Mouse (Mus musculus) midbrain, embryonic 11.5 days (tissue): Measurements from ENCODE around the gene Gfm2. TPM values are rescaled to one million over a fixed set of nuclear protein-coding genes. Genes with fewer than 3 reads are reported as not detected.
A peak's percentile ranks its signal among the peaks of the same experiment; 100 is the strongest.
"Not testable (repeated sequence)": the region's sequence is repeated elsewhere in the genome, so short reads cannot be mapped to it uniquely, and the experiment has no call there.

Experiments
- ATAC-seq: fragments of 200-750 bp; cut with Nextera tagmentation; 2 replicates; pipeline ENCODE4 v1.8.0; 2017; ENCODE audit warnings: moderate TSS enrichment, moderate library complexity; ENCODE audit not compliant: low FRiP score
- DNase-seq: peaks from one replicate; pipeline ENCODE4 v3.0.0; 2015; ENCODE audit warnings: low spot score; ENCODE audit errors: missing footprints
- H3K27ac ChIP-seq: fragments of 300-500 bp; sonication (generic); 2 replicates; pipeline ENCODE4 v1.5.1; 2014; ENCODE audit warnings: low read depth, low read length
- H3K27me3 ChIP-seq: fragments of 300-500 bp; sonication (generic); 2 replicates; pipeline ENCODE4 v1.6.1; 2014; ENCODE audit warnings: mild to moderate bottlenecking, low read length, moderate library complexity, mixed read lengths; ENCODE audit not compliant: control insufficient read depth, insufficient read depth
- H3K36me3 ChIP-seq: fragments of 300-500 bp; sonication (generic); 2 replicates; pipeline ENCODE4 v1.6.1; 2014; ENCODE audit warnings: mild to moderate bottlenecking, low read length, moderate library complexity, mixed read lengths; ENCODE audit not compliant: control insufficient read depth, insufficient read depth
- H3K4me1 ChIP-seq: fragments of 300-500 bp; sonication (generic); 2 replicates; pipeline ENCODE4 v1.6.1; 2014; ENCODE audit warnings: low read length; ENCODE audit not compliant: control insufficient read depth, insufficient read depth
- H3K4me2 ChIP-seq: fragments of 300-500 bp; sonication (generic); 2 replicates; pipeline ENCODE4 v1.6.1; 2014; ENCODE audit warnings: mild to moderate bottlenecking, moderate library complexity
- H3K4me3 ChIP-seq: fragments of 300-500 bp; sonication (generic); 2 replicates; pipeline ENCODE4 v1.5.1; 2014; ENCODE audit warnings: low read depth, low read length
- H3K9ac ChIP-seq: fragments of 300-500 bp; sonication (generic); 2 replicates; pipeline ENCODE4 v1.6.1; 2014; ENCODE audit warnings: low read length
- H3K9me3 ChIP-seq: fragments of 300-500 bp; sonication (generic); 2 replicates; pipeline ENCODE4 v1.6.1; 2016; ENCODE audit warnings: low read length; ENCODE audit not compliant: control insufficient read depth
- WGBS: fragments of 180-500 bp; shearing (Covaris S2); extraction: QIAGEN DNeasy Blood & Tissue Kit; methylation state at CpG from one replicate; pipeline ENCODE4 v1.1.7; 2014; 5-methylcytosine and 5-hydroxymethylcytosine counted together
- polyA plus RNA-seq: library from polyadenylated mRNA; unstranded; fragments of >200 nt; fragmentation: Nextera tagmentation; extraction: Ambion mirVana; gene quantifications from 2 replicates; pipeline ENCODE4 v1.2.1, GENCODE M21; 2014

Gene Gfm2
- polyA plus RNA-seq, 1 experiment from 2014 or later, result 36.6 TPM

- not testable (repeated sequence) for ATAC-seq, H3K27ac ChIP-seq, H3K4me1 ChIP-seq, DNase-seq, H3K36me3 ChIP-seq, H3K4me2 ChIP-seq, H3K9ac ChIP-seq, H3K27me3 ChIP-seq, H3K4me3 ChIP-seq, H3K9me3 ChIP-seq
- WGBS, result no CpG with 5 or more reads among the region's 2 CpGs
Observed at GRCm38 (mm10) chr13:97130413-97130812, 7.3 kb upstream of the Gfm2 start.

GRCm38 (mm10) chr13:97138404-97138931 lies 731 bp downstream of the Gfm2 start:
- Histone ChIP-seq H3K9ac (peak overlapping the region; percentile 79), H3K4me3 (peak overlapping the region; percentile 82), H3K27ac (peak overlapping the region; percentile 71; the same call in 1 of the 2 replicates), H3K4me2 (peak overlapping the region; percentile 51)
- not testable (repeated sequence) for H3K9me3 ChIP-seq, H3K4me1 ChIP-seq, H3K27me3 ChIP-seq, ATAC-seq, H3K36me3 ChIP-seq
- DNase-seq, result peak; percentile 59
- 37% methylated on average over 8 of the region's 8 CpGs for WGBS

GRCm38 (mm10) chr13:97142321-97142720 lies 4.6 kb downstream of the Gfm2 start:
- Histone ChIP-seq H3K4me3 (no peak overlapping the region), H3K27me3 (no peaks in the 10 kb centered on the region), H3K9me3 (no peaks in the 10 kb centered on the region), H3K4me1 (0 out of 2 replicates have a peak, but pooled peaks cover 4% of the 10 kb centered on the region), H3K27ac (no peak overlapping the region), H3K4me2 (no peak overlapping the region), H3K9ac (no peak overlapping the region), H3K36me3 (peaks cover 6% of the 10 kb centered on the region; the same call in 1 of the 2 replicates)
- DNase-seq, result no peak
- 88% methylated on average over 7 of the region's 7 CpGs for WGBS
- no peak for ATAC-seq

DNA sequence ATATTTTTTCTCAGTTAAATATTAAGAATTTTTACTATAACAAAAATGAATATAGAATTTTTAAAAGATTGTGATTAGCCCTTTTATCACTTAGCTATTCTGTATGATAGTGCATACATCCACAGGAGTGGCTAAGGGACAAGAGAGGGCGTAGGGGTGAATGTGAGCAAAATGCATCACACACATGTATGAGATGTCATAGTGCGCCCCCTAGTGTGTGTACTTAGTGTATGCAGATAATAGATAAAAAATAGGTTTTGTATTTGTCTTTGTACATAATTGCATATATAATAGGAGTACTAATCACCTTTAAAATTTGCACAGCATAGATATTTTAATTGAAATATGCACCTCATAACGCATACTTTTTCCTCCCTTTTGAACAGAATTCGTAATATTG lies 8.1 kb downstream of the Gfm2 start:
- H3K4me1 ChIP-seq, result no peaks in the 10 kb centered on the region
- H3K9me3 ChIP-seq, result no peaks in the 10 kb centered on the region
- no peak for ATAC-seq
- no peaks in the 10 kb centered on the region for H3K27me3 ChIP-seq
- no peak overlapping the region for H3K9ac ChIP-seq
- 62% methylated on average over 4 of the region's 4 CpGs for WGBS
- H3K4me2 ChIP-seq, result no peak overlapping the region
- DNase-seq, result peak; percentile 80
- peaks cover 15% of the 10 kb centered on the region; the same call in 1 of the 2 replicates for H3K36me3 ChIP-seq
- H3K27ac ChIP-seq, result no peak overlapping the region
- H3K4me3 ChIP-seq, result no peak overlapping the region

DNA sequence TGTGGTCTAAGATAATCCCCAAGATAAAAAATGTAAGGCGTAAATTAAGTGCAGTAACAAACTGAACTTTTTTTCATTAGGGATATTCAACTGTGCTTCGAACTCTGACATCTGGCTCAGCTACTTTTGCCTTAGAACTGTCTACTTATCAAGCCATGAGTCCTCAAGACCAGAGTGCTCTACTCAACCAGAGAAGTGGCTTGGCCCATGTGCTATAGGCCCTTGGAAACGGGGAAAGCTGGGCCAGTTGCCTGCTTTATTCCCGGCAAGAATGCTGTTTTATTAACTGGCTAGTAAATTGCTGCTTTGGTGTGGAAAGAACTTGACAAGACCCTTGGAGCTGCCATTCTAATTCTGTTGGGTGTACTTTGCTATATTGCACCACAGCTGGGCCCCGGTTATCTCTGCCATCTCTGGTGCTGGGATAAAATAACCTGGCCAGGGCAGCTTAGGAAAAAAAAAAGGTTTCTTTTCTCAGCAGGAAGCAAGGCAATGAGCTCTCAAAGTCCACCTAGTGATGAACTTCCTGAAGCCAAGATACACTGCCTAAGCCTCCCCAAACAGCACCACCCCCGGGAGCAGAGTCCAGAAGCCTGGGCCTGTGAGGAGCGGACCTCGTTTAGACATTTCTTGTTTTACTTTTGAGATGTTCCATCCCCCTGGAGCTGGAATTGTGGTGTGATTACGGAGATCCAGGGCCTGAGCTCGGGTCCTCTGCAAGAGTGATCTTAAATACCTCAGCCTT lies 38.0 kb downstream of the Gfm2 start:
- DNase-seq, result no peak
- H3K9ac ChIP-seq, result no peak overlapping the region
- no peak for ATAC-seq
- H3K4me2 ChIP-seq, result no peak overlapping the region
- peaks cover 16% of the 10 kb centered on the region for H3K36me3 ChIP-seq
- 91% methylated on average over 10 of the region's 10 CpGs for WGBS
- H3K4me3 ChIP-seq, result no peak overlapping the region
- no peaks in the 10 kb centered on the region for H3K9me3 ChIP-seq
- 0 out of 2 replicates have a peak, but pooled peaks cover 2% of the 10 kb centered on the region for H3K4me1 ChIP-seq
- no peaks in the 10 kb centered on the region for H3K27me3 ChIP-seq
- no peak overlapping the region for H3K27ac ChIP-seq

DNA sequence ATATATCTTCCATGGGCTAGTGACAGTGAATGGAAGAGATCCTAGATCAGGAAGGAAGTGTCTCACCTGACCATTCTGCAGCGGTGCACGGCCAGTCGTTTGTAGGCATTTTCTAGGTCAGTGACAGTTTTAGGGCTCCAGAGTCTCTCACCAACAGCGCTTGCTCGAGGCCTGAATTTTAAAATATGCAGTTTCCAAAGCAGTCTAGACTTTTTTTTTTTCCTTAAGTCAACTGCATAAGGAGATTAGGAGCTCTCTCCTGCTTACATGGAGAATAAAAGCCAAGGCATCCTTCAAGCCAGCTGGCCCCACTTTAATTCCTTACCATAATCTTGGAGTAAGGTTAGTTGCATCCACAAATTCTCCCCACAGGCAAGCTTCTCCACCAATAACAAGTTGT lies 39.0 kb downstream of the Gfm2 start:
- H3K27ac ChIP-seq, result no peak overlapping the region; the same call in 1 of the 2 replicates
- WGBS, result 76% methylated on average over 5 of the region's 5 CpGs
- DNase-seq (no peak), ATAC-seq (no peak)
- H3K27me3 ChIP-seq, result no peaks in the 10 kb centered on the region
- H3K9ac ChIP-seq, result no peak overlapping the region
- H3K9me3 ChIP-seq, result no peaks in the 10 kb centered on the region
- no peak overlapping the region for H3K4me2 ChIP-seq
- H3K36me3 ChIP-seq, result peaks cover 14% of the 10 kb centered on the region
- no peak overlapping the region for H3K4me3 ChIP-seq
- H3K4me1 ChIP-seq, result 0 out of 2 replicates have a peak, but pooled peaks cover 2% of the 10 kb centered on the region

DNA sequence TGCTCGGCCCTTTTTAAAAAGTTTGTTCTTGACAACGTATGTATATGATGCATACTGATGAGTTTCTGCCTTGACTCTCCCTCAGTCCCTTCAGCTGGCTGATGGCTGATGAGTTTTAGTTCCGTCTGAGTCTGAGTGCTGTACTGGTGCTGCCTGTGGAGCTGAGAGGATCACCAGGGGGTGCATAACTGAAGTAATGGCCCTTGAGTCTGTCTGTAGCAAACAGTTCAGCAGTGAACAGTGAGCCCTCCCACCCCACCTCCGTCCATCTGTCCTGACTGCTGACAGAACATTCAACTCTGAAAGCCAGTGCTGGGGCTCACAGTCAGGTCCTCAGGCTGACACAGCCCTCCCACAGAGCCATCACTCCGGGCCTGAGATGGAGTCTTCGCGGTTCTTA lies 41.2 kb downstream of the Gfm2 start:
- H3K27ac ChIP-seq, result no peak overlapping the region
- 71% methylated on average over 7 of the region's 7 CpGs for WGBS
- 0 out of 2 replicates have a peak, but pooled peaks cover 2% of the 10 kb centered on the region for H3K4me1 ChIP-seq
- ATAC-seq, result no peak
- H3K9ac ChIP-seq, result no peak overlapping the region
- H3K36me3 ChIP-seq, result peaks cover 10% of the 10 kb centered on the region
- no peaks in the 10 kb centered on the region for H3K9me3 ChIP-seq
- H3K27me3 ChIP-seq, result no peaks in the 10 kb centered on the region
- no peak overlapping the region for H3K4me2 ChIP-seq
- H3K4me3 ChIP-seq, result no peak overlapping the region
- DNase-seq, result no peak

DNA sequence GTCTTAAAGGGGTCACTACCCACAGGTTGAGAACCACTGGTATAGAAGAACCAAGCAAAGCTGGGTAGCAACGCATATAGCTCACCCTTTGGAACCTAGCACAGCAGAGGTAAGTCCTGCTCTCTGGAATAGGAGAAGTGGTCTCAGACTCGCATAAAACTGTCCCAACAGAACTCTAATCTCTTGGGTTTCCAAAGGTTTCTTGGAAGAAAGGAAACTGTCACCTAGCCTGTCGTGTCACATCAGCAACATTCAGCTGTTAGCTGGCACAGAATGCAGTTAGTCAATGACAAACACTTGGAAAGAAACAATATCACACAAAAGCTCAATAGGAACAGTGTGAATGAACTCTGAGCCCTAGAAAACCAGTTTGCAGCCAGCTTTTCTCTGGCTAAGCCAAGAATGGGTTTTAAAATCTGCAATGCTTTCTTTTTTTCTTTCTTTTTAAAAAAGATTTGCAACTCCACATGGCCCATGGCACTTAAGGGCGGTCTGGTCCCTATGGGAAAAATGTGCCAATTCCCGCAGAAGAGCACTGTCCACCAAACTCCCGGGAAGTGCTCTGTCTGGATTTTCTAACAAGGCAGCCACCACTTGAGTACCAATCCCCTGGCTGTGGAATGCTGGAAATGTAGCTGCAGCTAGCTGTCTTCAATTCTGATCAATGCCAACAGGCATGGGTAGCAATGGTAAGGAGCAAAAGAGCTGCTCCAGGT lies 42.5 kb downstream of the Gfm2 start:
- Histone ChIP-seq H3K4me3 (no peak overlapping the region), H3K36me3 (no peaks in the 10 kb centered on the region; the same call in 1 of the 2 replicates), H3K27ac (no peak overlapping the region), H3K27me3 (no peaks in the 10 kb centered on the region), H3K9me3 (no peaks in the 10 kb centered on the region), H3K4me2 (no peak overlapping the region), H3K4me1 (0 out of 2 replicates have a peak, but pooled peaks cover 2% of the 10 kb centered on the region), H3K9ac (no peak overlapping the region)
- WGBS, result 66% methylated on average over 6 of the region's 6 CpGs
- no peak for ATAC-seq
- DNase-seq, result peak; percentile 67

GRCm38 (mm10) chr13:97182821-97183220 lies 45.1 kb downstream of the Gfm2 start:
- no peaks in the 10 kb centered on the region for H3K4me1 ChIP-seq
- ATAC-seq (no peak), DNase-seq (peak; percentile 12)
- H3K4me2 ChIP-seq, result no peak overlapping the region
- H3K36me3 ChIP-seq, result no peaks in the 10 kb centered on the region
- H3K9ac ChIP-seq, result no peak overlapping the region
- H3K4me3 ChIP-seq, result no peak overlapping the region
- H3K27ac ChIP-seq, result no peak overlapping the region
- H3K9me3 ChIP-seq, result no peaks in the 10 kb centered on the region
- 78% methylated on average over 4 of the region's 4 CpGs for WGBS
- H3K27me3 ChIP-seq, result no peaks in the 10 kb centered on the region
